Mouse (Mus musculus) adrenal gland, postnatal 14 days (tissue): ENCODE results near the gene Miga2. TPM values are rescaled to one million over a fixed set of nuclear protein-coding genes. Genes with fewer than 3 reads are reported as not detected.
"Not testable (repeated sequence)": the region's sequence is repeated elsewhere in the genome, so short reads cannot be mapped to it uniquely, and the experiment has no call there.

ENCODE experiments used
- DNase-seq: peaks from one replicate; pipeline ENCODE4 v3.0.0; 2021; ENCODE audit warnings: mixed read lengths
- total RNA-seq: library from RNA; stranded (reverse); gene quantifications from 2 replicates; pipeline ENCODE4 v1.2.3, GENCODE M21; 2021

Gene Miga2
- total RNA-seq, 1 experiment from 2014 or later: 87.9 TPM

DNA sequence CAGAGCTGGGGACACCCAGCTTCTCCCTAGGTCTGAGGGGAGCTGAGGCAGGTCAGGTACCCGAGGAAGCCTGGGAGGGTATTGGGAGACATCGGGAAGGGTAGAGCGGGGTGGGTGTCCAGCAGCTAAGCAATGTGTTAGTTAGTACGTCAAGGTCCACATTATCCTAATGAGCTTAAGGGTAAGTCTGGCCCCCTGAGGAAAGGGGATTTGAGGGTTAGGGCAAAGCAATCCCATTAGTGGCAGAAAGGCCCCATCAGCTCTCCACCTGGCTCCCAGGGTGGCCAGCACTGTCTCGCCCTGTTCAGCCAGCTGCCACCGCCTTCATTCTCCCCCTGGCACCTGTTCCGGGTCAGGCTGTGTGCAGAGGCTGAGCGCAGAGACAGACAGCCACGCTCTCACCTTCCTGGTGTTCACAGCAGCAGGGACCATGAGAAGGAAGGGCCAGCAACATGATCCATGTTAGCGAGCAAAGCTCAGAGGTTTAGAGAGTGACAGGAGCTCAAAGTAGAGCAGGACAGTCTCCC, 34.0 kb downstream of the Miga2 start:
- DNase-seq: no peak

DNA sequence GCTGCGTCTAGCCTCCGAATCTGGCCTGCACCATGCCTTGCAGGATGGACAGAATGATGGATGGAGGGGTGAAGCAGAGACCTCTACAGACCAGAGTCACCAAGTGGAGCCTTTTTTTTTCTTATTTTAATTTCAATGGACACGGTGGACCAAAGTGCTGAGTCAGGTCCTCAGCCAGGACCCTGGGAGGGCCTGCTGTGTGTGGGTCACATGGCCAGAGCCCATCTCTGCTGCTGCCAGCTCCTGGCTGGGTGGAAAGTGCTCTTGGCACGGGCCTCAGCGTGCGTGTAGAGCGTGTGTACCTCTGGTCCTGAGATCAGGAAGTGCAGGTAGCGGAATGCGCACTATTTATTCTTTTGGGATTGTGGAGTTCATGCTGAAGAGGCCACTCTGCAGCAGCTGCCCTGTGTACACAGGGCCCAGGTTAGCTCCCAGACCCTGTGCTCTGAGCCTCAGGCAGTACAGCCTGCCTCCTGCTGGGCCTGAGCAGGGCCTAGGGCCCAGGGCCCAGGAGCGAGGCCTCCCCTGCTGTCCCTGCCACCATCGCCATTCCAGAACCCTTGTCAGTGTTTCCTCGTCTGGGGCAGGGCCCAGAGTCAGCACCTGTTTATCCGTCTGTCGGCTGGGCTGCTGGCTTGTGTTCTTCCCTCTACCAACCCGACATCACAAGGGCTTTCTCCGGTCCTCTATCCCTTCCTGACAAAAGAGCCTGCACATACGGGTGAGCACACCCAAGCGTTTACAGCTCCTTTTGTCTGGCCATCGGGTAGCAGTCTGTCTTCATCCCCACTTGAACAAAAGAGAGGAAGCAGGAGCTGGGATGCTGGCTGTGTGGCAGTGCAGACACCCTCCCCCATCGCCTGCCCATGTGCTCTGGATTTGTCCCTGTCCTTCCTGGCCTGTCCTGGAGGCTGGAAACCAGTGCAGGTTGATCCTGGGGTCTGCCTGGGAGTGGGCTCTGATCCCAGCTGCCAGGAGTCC, 35.4 kb downstream of the Miga2 start:
- no peak for DNase-seq

DNA sequence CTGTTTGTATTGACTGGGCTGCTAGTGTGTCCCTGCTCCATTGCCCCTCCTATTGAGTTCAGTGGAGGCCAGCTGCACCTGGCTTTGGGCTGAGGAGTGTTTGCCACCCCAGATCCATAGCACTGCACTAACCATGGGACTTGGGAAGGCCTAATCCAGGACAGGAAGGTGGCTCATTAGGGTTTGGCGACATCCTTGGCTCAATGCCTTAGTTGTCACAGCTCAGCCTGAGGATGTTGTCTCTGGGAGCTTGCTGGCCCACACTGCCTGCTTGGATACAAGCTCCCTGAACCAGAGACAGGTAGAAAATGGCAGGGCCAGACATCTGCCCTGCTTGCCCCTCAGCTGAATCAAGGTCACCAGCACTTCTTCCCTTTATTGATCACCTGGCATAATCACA, 37.5 kb downstream of the Miga2 start:
- no peak for DNase-seq

DNA sequence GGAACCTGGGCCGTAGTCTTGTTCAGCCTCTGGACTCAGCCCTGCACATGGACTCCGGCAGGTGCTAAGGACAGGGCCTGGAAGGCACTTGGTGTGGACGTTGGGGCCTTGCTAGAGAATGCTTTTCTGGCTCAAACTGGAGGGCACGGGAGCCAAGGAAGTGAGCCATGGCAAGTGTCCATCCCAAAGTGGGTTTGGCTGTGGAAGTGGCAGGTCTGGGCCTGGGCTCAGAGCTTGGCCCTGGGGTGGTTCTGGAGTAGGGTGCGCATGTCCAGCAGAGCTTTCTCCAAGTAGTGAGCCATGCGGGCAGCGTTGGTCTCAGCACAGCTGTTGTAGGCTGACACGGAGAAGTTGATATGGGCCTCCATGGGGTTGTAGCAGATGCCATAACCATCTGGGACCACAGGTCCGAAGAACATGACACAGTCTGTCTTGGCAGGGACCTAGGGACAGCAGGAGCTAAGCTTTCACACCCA, 38.4 kb downstream of the Miga2 start:
- peak; percentile 50 for DNase-seq

DNA sequence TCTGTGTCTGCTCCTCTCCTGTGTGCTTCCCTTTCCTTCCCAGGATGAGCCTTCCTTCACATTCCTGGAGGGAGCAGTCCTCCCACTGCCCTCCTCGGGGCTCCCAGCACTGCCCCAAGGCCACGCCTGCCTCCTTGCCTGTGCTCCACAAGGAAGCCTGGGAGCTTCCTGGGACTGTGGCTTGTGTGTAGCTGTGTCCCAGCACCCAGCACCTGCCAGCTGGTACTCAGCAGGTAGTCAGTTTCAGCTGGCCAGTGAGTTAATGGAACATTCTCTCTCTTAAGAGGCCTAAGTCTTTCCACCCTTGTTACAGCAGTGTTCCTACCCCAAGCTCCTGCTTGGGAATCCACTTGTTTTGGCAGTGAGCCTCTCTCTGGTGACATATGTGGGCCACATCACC, 38.8 kb downstream of the Miga2 start:
- no peak for DNase-seq

DNA sequence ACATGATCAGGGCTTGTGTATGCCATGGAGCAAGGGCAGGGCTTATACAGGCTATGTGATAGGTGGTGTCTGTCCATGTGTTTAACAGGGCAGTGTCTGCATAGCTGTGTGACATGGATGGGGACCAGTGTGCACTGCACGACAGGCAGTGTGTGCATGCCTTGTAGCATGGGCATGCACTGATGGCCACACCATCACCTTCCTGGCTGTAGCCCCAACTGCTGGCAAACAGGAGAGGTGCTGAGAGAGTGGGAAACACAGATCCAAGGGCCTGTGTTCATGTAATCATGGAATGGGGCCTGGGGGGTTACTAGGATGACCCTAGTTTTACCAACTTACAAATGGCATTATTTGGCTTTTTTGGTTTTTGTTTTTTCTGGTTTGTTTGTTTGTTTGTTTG, 39.8 kb downstream of the Miga2 start:
- DNase-seq: peak; percentile 46

DNA sequence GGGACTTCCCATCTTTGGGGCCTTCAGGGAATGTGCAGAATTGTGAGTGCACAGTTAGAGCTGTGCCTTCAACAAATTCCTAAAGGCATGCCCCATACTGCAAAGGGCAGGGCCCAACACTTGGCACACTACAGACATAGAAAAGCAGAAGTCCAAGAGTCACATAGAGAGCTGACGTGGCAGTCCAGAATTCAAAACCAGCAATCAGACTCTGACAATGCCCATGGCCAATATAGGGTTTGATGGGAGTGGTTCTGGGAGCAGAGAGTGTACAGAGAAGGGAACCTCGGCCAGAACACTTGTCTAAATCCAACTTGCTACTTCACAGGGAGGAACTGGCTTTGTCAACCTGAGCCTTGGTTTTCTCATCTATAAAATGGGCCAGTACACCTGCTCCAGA, 43.2 kb downstream of the Miga2 start:
- DNase-seq: no peak

DNA sequence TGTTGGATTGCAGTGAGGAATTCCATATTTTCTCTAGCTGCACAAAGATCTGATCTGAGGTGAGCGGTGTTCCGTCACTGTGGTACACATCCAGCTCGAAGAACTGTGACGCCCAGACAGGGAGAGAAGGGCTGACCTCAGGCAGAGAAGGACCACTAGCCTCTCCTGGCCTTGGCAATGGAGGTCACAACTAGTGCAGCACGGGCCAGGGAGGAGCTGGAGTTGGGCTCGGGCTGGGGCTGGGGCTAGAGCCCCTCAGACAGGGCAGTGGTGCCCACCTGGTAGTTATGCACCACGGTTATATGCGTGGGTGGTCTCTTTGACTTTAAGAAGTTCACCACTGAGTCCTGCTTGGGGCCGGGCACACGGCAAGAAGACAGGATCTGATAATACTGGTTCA, 43.7 kb downstream of the Miga2 start:
- no peak for DNase-seq

DNA sequence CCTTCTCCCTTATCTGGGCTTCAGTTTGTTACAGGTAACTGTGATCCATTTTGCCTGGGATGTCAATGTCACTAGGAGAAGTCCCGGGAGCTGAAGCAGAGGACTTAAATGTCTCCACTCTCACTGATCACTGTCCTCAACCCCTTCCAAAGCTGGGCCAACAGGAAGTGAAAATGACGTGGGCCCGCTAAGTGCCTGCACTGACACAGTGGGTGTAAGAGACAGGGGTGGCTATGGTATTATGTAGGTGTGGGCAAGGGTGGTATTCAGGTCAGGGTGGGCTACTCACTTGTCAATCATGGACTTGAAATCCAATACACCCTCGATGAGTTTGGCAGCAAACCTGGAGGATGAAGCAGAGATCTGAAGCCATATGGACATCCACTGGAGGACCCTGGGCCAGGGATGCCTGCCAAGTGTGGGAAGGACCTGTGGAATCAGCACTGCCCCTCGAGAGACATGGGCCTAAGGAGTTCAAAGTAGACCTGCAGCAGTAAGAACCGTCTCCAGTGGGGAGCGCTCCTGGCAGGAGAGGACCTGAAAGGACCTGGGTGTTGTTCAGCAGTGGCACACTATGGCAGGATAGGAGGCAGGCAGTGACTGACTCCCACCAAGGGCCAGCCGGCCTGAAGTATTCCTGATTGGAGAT, 44.5 kb downstream of the Miga2 start:
- DNase-seq: no peak

DNA sequence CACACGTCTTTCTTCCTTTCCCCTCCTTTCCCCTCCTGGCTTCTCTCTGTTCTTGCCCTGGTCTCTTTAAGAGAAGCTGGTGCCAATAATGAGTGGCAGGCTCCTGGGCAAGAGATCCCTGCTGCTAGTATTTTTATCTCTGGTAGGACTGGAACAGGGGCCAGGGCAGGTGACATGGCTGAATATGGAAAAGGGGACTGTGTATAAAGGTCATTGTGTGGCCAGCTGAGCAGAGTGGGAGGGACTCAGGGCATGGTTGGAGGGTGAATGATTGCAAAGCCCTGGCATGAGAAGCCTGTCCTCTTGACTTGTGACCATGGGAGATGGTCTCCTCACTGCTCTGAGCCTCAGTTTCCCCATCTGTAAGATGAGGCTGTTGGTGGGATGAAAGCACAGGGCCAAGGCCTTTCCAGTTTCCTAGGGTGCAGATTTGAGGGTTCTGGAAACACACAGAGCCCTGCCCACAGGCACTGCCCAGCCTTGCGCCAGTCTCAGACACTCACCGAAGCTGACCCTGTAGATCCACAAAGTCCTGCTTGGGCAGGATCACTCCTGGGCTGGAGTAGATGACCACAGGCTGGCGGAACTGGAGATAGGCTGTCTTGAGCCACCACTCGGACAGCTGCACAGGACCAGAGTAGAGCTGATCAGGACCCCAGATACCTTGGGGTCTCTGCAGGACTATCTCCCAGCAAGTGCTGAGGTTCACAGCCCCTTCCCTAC, 45.6 kb downstream of the Miga2 start:
- DNase-seq: peak; percentile 55

DNA sequence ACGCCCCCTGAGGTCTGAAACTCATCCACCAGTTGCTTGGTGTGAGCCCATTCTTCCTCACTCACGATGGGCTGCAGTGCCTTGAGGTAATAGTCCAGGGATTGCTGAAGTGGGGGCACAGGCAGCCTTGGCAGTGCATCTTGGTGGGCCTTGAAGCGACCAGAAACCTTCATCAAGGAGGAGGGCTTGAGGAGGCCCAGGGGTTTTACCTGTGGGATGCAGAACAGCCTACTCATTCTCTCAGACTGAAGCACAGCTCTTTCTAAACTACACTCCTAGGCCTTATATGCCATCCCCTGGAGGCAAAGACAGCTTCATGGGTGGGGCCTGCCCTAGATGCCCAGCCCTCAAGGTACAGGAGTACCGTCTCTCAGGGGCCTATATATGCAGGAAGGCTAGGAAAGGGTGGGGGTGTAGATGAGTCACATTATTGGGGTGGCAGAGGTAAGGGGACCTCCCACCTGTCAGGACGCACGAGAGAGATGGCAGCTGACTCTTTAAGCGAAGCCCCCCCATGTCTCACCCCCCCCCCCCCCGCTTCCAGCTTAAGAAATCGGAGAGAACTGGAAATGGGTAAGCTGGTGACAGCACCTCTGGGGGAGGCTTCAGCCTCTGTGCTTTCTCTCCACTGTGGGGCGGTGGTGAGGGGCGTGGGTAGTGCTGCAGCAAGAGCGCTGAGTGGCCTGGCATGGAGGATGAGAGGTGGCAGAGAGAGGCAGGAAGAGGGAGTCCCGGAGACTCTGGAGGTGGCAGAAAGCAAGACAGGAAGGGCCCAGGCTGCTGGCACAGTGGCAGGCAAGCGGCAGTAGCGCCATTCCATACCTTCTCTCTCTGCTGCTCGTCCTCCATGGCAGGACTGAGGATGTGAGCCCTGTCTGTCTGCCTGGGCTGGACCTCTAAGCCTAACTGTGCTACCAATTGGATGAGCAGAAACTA, 49.3 kb downstream of the Miga2 start:
- DNase-seq: no peak

DNA sequence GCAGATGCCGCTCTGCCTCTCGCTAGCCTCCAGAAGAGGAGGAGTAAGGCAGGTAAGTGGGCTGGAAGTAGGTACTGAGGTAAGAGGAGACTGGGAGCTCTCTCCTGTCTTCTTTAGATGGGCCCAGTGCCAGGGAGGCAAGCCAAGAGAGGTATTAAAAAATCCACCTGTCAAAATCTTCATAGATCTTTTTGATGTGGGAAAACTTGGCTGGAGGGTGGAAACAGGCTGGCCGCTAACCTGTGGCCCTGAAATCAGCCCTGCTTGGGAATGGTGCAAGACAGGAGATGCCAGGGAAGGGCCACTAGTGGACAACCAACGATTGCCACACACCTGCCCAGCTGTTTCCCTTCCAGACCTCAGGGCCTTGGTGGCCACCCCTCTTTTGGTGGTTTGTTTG, 50.1 kb downstream of the Miga2 start:
- DNase-seq: peak; percentile 62

DNA sequence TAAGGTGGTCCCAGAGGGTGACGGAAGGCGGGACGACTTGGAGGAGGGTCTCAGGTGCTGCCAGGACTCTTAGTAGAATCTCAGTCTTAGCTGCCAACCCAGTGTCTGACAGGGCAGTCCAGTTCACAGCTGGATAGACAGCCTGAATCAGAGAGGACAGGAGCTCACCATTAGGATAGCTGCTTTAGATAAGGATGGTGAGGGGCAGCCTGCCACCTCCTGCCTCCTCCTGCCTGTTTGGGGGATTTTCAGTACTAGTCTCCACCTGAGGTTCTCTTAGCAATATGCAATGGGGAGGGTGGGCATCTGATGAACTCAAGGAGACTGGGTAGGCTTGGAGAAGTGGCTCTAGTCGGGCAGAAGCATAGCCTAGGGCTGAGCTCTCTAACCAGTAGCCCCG, 50.6 kb downstream of the Miga2 start:
- DNase-seq: no peak

DNA sequence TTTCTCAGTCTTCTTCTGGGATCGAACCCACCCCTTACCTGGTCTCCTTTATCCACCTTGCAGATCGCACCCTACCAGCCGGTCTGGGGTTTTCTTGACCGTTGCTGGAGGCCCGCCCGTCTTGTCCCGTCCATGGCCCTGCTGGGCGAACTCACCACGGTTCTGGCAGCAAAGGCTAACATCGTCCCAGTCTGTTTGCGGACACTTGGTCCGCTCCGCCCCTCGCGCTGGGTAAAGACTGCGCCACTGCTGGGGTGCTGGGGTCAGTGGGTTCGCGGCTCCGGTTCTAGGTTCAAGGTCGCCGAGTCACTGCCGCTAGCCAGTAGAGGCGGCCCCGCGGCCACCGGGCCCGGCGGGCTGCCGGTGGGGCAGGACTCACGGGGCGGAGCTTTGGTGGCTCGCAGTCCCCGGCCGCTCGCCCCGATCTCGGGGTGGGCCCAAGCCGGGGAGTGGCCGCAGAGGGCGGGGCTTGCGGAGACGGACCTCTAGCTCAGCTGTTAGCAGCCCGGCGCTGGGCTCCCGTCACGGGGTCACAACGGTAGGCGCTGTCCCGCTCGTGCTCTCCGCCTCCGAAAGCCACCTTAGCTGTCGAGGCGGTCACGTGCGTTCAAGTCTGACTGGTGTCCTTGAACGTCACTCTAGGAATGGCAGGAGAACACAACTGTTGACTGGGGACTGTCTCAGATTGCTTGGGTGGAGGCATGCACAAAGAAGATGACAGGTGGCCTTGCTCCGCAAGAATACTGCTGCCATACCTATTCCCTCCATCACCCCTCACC, 51.3 kb downstream of the Miga2 start, which contains the start of gene Crat:
TSS of gene Crat (minus strand) at position 657 of the 779 bp plus-strand sequence.
- DNase-seq: peak; percentile 97

DNA sequence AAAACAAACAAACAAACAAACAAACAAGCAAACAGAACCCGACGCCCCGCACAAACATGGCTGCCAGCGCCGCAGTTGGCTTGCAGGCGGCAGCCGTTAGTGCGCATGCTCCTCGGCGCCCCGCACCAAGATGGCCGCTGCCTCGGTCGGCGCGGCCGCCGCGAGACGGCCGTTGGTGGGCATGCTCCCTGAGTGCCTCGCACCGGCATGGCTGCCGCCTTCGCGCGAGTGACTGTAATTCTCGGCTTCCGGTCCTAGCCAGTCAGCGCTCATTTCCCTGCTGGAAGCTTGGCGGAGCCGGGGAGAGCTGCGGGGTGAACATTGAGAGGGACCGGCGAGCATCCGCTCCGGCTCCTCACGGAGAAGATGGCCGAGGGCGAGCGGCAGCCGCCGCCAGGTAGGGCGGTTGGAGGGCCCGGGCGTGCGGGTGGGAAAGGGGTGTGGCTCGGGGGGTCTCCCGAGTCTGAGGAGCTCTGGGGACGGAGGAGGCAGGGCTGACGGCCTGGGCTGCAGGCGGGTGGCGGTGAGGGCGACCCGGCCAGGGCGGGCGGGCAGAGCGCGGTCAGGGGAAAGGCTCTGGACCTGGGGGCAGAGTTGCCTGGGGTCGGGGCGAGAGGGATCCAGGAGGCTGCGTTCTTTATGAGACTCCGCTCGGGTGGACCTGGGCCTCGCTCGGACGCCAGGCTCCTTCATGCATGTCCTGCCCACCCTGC, 52.1 kb downstream of the Miga2 start, which contains the start of gene Ptpa:
TSS of gene Ptpa (plus strand) at position 104 of the 713 bp plus-strand sequence.
- peak; percentile 96 for DNase-seq

DNA sequence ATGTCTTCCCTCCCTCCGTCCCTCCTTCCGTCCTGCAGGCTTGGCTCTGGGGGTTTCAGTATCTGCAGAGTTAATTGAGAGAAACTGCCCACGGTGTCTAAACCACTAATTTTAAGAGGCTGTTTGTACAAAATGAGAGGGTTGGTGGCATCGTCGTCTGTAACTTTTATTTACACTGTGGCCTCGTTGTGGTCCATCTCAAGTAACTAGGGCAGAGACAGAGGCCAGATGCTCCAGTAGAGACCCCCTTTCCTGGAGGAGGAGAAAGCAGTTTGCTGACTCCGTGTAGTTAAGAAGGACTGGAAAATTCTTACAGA, 52.6 kb downstream of the Miga2 start:
- DNase-seq: no peak

DNA sequence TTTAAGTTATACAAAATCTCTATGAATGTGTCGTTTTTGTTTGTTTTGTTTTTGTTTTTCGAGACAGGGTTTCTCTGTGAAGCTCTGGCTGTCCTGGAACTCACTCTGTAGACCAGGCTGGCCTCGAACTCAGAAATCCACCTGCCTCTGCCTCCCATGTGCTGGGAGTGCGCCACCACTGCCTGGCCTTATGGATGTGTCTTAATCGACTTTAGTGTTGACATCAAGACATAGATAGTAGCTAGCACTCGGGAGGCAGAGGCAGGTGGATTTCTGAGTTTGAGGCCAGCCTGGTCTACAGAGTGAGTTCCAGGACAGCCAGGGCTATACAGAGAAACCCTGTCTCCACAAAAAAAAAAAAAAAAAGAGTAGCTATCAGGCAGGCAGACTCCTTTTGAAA, 53.1 kb downstream of the Miga2 start:
- not testable (repeated sequence) for DNase-seq

DNA sequence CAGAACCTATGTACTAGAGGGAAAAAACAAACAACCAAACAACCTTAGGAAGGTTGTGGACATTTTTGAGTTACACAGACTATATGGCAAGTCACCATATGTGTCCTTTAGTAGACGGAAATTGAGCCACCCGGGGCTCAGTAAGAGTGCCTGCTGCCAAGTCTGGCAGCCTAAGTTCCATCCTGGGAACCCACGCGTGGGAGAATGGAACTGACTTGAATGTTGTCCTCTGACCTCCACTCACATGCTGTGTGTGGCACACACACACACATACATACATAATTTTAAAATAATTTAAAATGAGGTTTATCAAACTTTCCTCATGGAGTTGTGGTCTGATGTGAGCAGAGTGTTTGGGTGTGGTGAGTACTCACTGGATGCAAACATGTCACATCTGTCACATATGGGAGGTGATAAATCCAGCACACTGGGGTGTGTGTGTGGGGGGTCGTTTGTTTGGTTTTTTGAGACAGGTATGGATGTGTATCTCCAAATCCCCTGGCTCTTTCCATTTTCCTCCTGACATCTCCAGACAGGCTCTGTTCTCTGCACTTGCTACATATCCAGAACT, 53.6 kb downstream of the Miga2 start:
- no peak for DNase-seq

DNA sequence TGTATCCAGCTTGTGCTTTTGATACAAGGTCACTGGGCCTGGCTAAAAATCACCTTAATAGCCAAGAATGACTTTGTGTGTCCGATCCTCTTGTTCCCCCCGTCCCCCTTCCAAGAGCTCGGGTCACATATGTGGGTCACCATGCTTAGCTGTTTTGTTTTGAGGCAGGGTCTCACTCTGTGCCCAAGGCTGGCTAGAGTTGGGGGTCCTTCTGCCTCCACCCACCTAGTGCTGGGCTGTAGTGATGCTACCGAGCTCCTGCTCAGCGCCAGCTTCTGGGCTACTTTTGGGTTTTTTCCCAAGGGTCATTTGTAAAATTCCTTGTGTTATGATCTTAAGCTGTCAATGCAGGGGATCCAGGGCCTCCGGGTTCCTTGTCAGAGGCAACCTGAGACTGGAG, 54.2 kb downstream of the Miga2 start:
- no peak for DNase-seq
